Comparison of ENCODE assay signal across 8 mouse cellular contexts in the genomic region with DNA sequence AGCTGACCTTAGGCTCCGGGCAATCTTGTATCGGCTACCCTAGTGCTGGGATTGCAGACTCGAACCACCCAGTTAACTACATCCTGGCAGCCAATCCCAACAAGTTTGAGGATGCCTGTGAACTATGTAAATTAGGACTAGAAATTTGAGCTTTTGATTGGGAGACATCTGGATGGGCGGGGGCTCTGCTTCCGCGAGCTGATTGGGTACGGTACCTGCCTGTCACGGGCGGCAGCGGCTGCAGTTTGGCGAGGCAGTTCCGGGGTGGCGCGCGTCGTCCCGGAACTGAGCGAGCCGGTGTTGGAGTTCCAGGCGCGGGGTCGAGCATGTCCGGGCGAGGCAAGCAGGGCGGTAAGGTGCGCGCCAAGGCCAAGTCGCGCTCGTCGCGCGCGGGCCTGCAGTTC. TPM values are rescaled to one million over a fixed set of nuclear protein-coding genes. Genes with fewer than 3 reads are reported as not detected.
DNase-seq lines count a peak whose midpoint lies in the region; ATAC-seq and TF ChIP-seq lines count a peak whose summit lies in the region.

H2afj (plus strand) TSS at position 231 of the 404 bp plus-strand sequence.

- peak; percentile 98 for DNase-seq in A20 (ENCODE audit: low read depth, low spot score)
- peak; percentile 98 for DNase-seq in heart, adult 9 months (ENCODE audit: low spot score in 2 of 2)
- DNase-seq in monocyte, adult 2 months (ENCODE audit: low read depth in 1 of 2, low spot score in 2 of 2), result peak; percentile 91 to 95
- peak; percentile 97 for DNase-seq in spleen, postnatal 36 days (ENCODE audit: low spot score in 2 of 2)

- H3K4me1 ChIP-seq in bone marrow macrophage, adult 2 months (ENCODE audit: control insufficient read depth, insufficient read depth, low read length), result peaks cover 24% of the 10 kb centered on the region
- no peaks in the 10 kb centered on the region; the same call in 1 of the 2 replicates for H3K4me1 ChIP-seq in embryonic fibroblast, embryonic 13.5 days (ENCODE audit: control insufficient read depth, insufficient read depth, low read length)
- H3K4me1 ChIP-seq in kidney, embryonic 14.5 days (ENCODE audit: control insufficient read depth, insufficient read depth, low read length), result peaks cover 12% of the 10 kb centered on the region
- H3K4me1 ChIP-seq in limb, embryonic 15.5 days, result peaks cover 30% of the 10 kb centered on the region

- no peaks in the 10 kb centered on the region for H3K27me3 ChIP-seq in kidney, embryonic 14.5 days (ENCODE audit: control insufficient read depth, insufficient read depth, low read length)
- H3K27me3 ChIP-seq in limb, embryonic 15.5 days, result no peaks in the 10 kb centered on the region

- H3K27ac ChIP-seq in bone marrow macrophage, adult 2 months (ENCODE audit: insufficient read depth, low read depth, low read length), result peak within 1 kb of the TSS; percentile 93
- H3K27ac ChIP-seq in embryonic fibroblast, embryonic 13.5 days (ENCODE audit: insufficient read depth, low read length), result peak within 1 kb of the TSS; percentile 79
- peak within 1 kb of the TSS; percentile 63 for H3K27ac ChIP-seq in kidney, embryonic 14.5 days (ENCODE audit: low read depth, low read length)
- peak within 1 kb of the TSS; percentile 83 for H3K27ac ChIP-seq in limb, embryonic 15.5 days

- TF ChIP-seq CTCF in bone marrow macrophage, adult 2 months (IDR thresholded peaks at IDR 0.05; ENCODE audit: low read depth, low read length), result no peak
- no peak for TF ChIP-seq CTCF in embryonic fibroblast, embryonic 13.5 days (IDR thresholded peaks at IDR 0.05; ENCODE audit: borderline replicate concordance, insufficient read depth, low read length)

- peaks cover 9% of the 10 kb centered on the region for H3K36me3 ChIP-seq in kidney, embryonic 14.5 days (ENCODE audit: control insufficient read depth, insufficient read depth, low read length)
- peaks cover 12% of the 10 kb centered on the region for H3K36me3 ChIP-seq in limb, embryonic 15.5 days

- no peak for TF ChIP-seq POLR2A in bone marrow macrophage, adult 2 months (IDR thresholded peaks at IDR 0.05; ENCODE audit: borderline replicate concordance, low read depth, low read length)
- TF ChIP-seq POLR2A in embryonic fibroblast, embryonic 13.5 days (IDR thresholded peaks at IDR 0.05; ENCODE audit: low read depth, low read length), result peak; percentile 59

- WGBS in kidney, embryonic 14.5 days, result under 1% methylated on average over 30 of the region's 34 CpGs
- WGBS in limb, embryonic 15.5 days, result under 1% methylated on average over 34 of the region's 34 CpGs

- peak within 1 kb of the TSS; percentile 94 for H3K4me3 ChIP-seq in bone marrow macrophage, adult 2 months (ENCODE audit: insufficient read depth, low read length)
- H3K4me3 ChIP-seq in embryonic fibroblast, embryonic 13.5 days (ENCODE audit: insufficient read depth, low read length), result peak within 1 kb of the TSS; percentile 97
- peak within 1 kb of the TSS; percentile 64 for H3K4me3 ChIP-seq in kidney, embryonic 14.5 days (ENCODE audit: low read length)
- H3K4me3 ChIP-seq in limb, embryonic 15.5 days, result peak within 1 kb of the TSS; percentile 91

- peak within 1 kb of the TSS; percentile 65 for H3K4me2 ChIP-seq in kidney, embryonic 14.5 days (replicated peaks; ENCODE audit: low read depth, low read length)
- peak within 1 kb of the TSS; percentile 90 for H3K4me2 ChIP-seq in limb, embryonic 15.5 days

- peak; percentile 89 for ATAC-seq in kidney, embryonic 14.5 days (ENCODE audit: low FRiP score, low TSS enrichment)
- ATAC-seq in limb, embryonic 15.5 days (ENCODE audit: insufficient number of reproducible peaks, low FRiP score, low TSS enrichment, low read depth), result peak; percentile 89

- peak within 1 kb of the TSS; percentile 72 for H3K9ac ChIP-seq in kidney, embryonic 14.5 days (ENCODE audit: low read depth, low read length)
- H3K9ac ChIP-seq in limb, embryonic 15.5 days, result peak within 1 kb of the TSS; percentile 70

- H3K9me3 ChIP-seq in kidney, embryonic 14.5 days (ENCODE audit: control insufficient read depth, low read length), result no peaks in the 10 kb centered on the region
- no peaks in the 10 kb centered on the region for H3K9me3 ChIP-seq in limb, embryonic 15.5 days

RNA-seq across cellular contexts. Expression of gene H2afj, which starts in this region (rescaled TPM):
- 58.1 and 78.1 TPM in 2 replicates for polyA plus RNA-seq in bone marrow macrophage, adult 2 months (2012; ENCODE audit: insufficient read depth, insufficient read length, missing spikeins)
- polyA plus RNA-seq in embryonic fibroblast, embryonic 13.5 days (2011; ENCODE audit: insufficient read length, low read depth, missing spikeins), result 31.3 and 46.4 TPM in 2 replicates
- polyA plus RNA-seq in kidney, embryonic 14.5 days (2014; fragmentation: Nextera tagmentation; extraction: Ambion mirVana), result 96.0 and 104 TPM in 2 replicates
- polyA plus RNA-seq in limb, embryonic 15.5 days (2015; fragmentation: Nextera tagmentation; extraction: Ambion mirVana), result 140 and 142 TPM in 2 replicates

Comparison
In these comparisons a context has a peak if more than half of its experiments do, and no peak if none do; other contexts are left out.
1. Peak in every context shown above with its lines: DNase-seq, ATAC-seq, H3K4me3 ChIP-seq and H3K27ac ChIP-seq.